Mouse (Mus musculus): ENCODE data around the gene Oip5.
A peak's percentile ranks its signal among the peaks of the same experiment; 100 is the strongest.

Gene Oip5

GRCm38 (mm10) chr2:119587383-119587782, 30.9 kb downstream of the Oip5 start:
- peak; percentile 64 for DNase-seq (ENCODE audit: low read depth, low spot score)

GRCm38 (mm10) chr2:119584282-119584681, 34.0 kb downstream of the Oip5 start:
- DNase-seq (ENCODE audit: low read depth, low spot score), result no peak

- DNase-seq (ENCODE audit: low read depth, low spot score), result no peak
Measured at GRCm38 (mm10) chr2:119583439-119583838, 34.8 kb downstream of the Oip5 start.

- no peak for DNase-seq (ENCODE audit: low read depth, low spot score)
Measured at GRCm38 (mm10) chr2:119581571-119581970, 36.7 kb downstream of the Oip5 start.

- no peak for DNase-seq (ENCODE audit: low read depth, low spot score)
Measured at GRCm38 (mm10) chr2:119572471-119572870, 45.8 kb downstream of the Oip5 start.

GRCm38 (mm10) chr2:119566182-119566855, 52.0 kb downstream of the Oip5 start:
- no peak for DNase-seq (ENCODE audit: low read depth, low spot score)

GRCm38 (mm10) chr2:119565284-119565683, 53.0 kb downstream of the Oip5 start:
- no peak for DNase-seq (ENCODE audit: low read depth, low spot score)

- no peak for DNase-seq (ENCODE audit: low read depth, low spot score)
Measured at GRCm38 (mm10) chr2:119561794-119562193, 56.5 kb downstream of the Oip5 start.
